Mouse (Mus musculus): ENCODE results near the gene Hmces. TPM values are rescaled to one million over a fixed set of nuclear protein-coding genes. Genes with fewer than 3 reads are reported as not detected.
"Not testable (repeated sequence)": the region's sequence is repeated elsewhere in the genome, so short reads cannot be mapped to it uniquely, and the experiment has no call there.

The Hmces gene
- polyA plus RNA-seq, 1 experiment from 2014 or later, result 81.9 TPM

DNA sequence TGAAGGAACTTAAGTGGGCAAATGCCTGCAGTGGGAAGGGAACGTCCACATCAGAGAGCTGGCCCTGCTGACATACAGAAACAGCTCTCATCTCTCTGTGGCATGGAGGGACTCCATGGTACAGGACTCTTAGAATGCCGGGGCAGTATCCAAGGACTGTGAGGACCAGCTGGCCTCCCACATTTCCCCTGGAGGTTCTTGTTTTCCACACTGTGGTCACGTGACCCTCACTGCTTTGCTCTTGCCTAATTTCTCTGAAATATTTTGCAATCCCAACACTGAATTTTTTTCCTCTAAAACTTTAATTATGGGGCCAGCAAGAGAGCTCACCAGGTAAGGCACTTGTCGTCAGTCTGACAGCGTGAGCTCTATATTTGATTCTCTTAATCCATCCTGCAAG is 21.3 kb downstream of the Hmces start:
- WGBS, result 94% methylated on average over 5 of the region's 5 CpGs
- H3K4me1 ChIP-seq, result peaks cover 6% of the 10 kb centered on the region
- no peak overlapping the region for H3K4me3 ChIP-seq
- H3K27ac ChIP-seq, result no peak overlapping the region
- no peaks in the 10 kb centered on the region for H3K27me3 ChIP-seq (ENCODE audit: low read depth, poor library complexity, severe bottlenecking)
- peaks cover 68% of the 10 kb centered on the region for H3K36me3 ChIP-seq
- DNase-seq (ENCODE audit: low spot score), result no peak
- no peaks in the 10 kb centered on the region for H3K9me3 ChIP-seq (replicated peaks)

DNA sequence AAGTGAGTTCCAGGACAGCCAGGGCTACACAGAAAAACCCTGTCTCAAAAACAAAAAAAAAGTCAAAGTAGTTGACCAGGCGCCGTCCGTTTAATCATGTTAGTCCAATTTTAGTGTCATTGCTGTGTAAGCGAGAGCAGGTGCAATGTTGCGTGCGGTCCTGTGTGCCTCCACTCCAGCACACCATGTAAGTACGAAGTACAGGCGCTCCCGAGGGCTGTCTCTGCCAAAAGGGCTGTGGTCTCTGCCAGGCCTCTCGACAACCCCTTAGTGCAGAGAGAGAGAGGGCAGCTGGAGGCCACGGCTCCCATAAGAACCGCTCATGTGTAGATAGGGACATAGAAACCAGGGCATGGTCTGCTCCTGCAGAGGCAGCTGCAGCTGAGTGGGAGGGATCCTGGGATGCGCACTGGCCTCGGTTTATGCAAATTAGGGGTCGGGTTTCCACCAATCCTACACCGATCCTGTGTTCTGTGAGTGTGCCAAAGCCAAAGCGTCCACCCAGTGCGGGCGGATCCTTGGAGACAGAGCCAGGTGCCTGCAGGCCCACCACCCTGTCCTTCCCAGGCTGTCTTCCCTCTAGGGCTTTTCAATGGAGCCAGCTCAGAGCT is 23.5 kb downstream of the Hmces start:
- Histone ChIP-seq H3K9me3 (replicated peaks) (no peaks in the 10 kb centered on the region), H3K36me3 (peaks cover 50% of the 10 kb centered on the region), H3K27ac (no peak overlapping the region), H3K27me3 (ENCODE audit: low read depth, poor library complexity, severe bottlenecking) (no peaks in the 10 kb centered on the region), H3K4me1 (peaks cover 6% of the 10 kb centered on the region), H3K4me3 (no peak overlapping the region)
- peak; percentile 56 for DNase-seq (ENCODE audit: low spot score)
- 48% methylated on average over 19 of the region's 19 CpGs for WGBS

DNA sequence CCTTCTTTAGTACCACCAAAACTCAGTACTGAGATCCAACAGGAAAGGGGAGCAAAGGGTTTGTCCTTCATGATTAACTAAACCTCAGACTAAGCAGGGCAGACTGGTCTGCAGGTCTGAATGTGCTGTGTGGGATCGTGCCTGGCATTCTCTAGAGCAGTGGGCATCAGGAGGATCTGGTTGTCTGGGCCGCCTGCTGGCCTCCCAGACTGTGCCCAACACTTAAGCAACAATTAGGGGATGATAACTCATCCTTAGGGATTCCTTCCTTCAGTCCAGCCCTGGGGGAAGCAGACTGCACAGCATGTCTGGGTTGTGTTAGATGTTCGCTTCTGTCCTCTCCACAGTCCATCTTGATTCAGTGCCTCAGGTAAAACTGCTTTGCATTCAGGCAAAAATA is 25.2 kb downstream of the Hmces start:
- Histone ChIP-seq H3K9me3 (replicated peaks) (no peaks in the 10 kb centered on the region), H3K4me1 (peaks cover 6% of the 10 kb centered on the region), H3K4me3 (no peak overlapping the region), H3K27me3 (ENCODE audit: low read depth, poor library complexity, severe bottlenecking) (no peaks in the 10 kb centered on the region), H3K36me3 (peaks cover 33% of the 10 kb centered on the region), H3K27ac (no peak overlapping the region)
- 94% methylated on average over 3 of the region's 3 CpGs for whole genome bisulfite sequencing
- no peak for DNase-seq (ENCODE audit: low spot score)

DNA sequence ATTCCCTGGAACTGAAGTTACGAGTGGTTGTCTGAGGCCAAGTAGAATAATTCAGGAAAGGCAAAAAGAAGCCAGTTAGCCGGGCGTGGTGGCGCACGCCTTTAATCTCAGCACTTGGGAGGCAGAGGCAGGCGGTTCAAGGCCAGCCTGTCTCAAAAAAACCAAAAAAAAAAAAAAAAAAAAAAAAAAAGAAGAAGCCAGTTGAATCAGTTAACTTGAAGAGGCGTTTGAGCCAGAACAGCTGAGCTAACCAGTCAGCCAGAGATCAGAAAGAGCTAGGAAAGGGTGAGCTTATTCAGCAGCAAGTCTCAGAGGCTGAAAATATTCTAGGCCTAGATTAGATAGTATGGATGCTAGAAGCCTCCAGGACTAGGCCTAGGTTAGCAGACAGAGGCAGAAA is 28.4 kb downstream of the Hmces start:
- Histone ChIP-seq H3K4me3 (no peak overlapping the region), H3K36me3 (peaks cover 3% of the 10 kb centered on the region; the same call in 1 of the 2 replicates), H3K27ac (no peak overlapping the region), H3K4me1 (peaks cover 5% of the 10 kb centered on the region), H3K27me3 (ENCODE audit: low read depth, poor library complexity, severe bottlenecking) (no peaks in the 10 kb centered on the region), H3K9me3 (replicated peaks) (no peaks in the 10 kb centered on the region)
- DNase-seq (ENCODE audit: low spot score), result no peak
- 87% methylated on average over 7 of the region's 7 CpGs for WGBS

DNA sequence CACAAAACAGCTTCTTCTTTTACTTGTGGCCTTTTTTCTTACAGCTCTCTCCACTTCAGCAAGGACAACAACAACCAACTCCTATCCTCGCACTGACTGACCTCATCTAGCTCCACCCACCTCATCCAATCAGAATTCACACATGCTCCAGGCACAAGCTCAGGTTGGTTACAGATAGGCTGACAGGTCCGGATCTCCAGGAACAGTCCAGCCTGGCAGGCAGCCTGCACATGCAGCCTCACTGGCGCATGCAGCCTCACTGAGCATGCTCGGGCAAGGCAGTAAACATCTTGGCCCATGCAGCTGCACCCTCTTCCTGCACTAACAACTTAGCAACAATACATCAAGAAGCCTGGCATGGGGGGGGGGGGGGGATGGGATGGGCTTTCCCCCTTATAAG is 48.7 kb downstream of the Hmces start:
- H3K4me1 ChIP-seq; H3K27me3 ChIP-seq (ENCODE audit: low read depth, poor library complexity, severe bottlenecking); H3K9me3 ChIP-seq (replicated peaks); H3K36me3 ChIP-seq; DNase-seq (ENCODE audit: low spot score); H3K4me3 ChIP-seq; H3K27ac ChIP-seq: not testable (repeated sequence)
- WGBS, result 72% methylated on average over 4 of the region's 4 CpGs

DNA sequence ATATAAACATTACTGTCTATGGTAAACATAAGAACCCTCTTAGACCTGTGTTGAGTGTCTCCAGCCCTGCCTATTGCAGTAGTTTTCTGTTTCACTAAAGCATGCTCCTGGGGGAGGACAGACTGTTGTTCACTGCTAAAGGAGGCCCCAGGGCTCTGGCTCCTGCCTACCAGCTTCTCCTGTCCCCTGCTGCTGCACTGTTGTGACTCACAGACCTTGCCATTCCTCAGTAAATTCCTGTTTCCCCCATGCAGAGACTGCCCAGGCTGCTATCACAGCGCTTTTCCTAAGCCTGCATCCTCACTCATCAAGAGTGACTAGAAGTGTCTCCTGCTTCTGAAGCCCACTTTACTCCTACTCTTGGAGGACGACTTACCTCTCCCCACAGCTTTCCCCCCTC is 56.3 kb downstream of the Hmces start:
- whole genome bisulfite sequencing, result 25% methylated on average over 2 of the region's 2 CpGs
- H3K9me3 ChIP-seq (replicated peaks), result no peaks in the 10 kb centered on the region

DNA sequence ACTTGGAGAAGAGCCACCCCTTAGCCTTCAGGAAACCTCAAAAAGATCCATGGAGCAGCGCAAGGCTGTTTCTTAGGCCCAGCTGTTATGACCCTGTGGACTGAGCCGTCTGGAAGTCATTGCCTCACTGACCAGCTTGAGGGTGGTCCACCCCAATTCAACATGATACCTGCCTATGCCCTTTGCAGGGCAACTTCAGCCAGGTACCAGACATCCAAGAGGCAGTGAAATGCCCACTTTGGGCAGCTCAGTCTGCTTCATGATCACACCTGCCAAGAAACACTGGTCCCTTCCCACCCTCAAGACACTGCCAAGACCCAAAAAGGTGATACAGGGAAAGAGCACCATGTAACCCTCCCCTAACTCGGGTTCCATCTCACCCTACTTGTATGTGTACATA is 66.0 kb downstream of the Hmces start:
- peak; percentile 46 for DNase-seq (ENCODE audit: low spot score)
- 65% methylated on average over 3 of the region's 3 CpGs for WGBS

More for the DNA sequence above, 56.3 kb downstream of the Hmces start:
- Histone ChIP-seq H3K4me1 (no peaks in the 10 kb centered on the region), H3K27ac (no peak overlapping the region), H3K4me3 (no peak overlapping the region), H3K27me3 (ENCODE audit: low read depth, poor library complexity, severe bottlenecking) (no peaks in the 10 kb centered on the region), H3K36me3 (no peaks in the 10 kb centered on the region)
- DNase-seq (ENCODE audit: low spot score), result no peak

DNA sequence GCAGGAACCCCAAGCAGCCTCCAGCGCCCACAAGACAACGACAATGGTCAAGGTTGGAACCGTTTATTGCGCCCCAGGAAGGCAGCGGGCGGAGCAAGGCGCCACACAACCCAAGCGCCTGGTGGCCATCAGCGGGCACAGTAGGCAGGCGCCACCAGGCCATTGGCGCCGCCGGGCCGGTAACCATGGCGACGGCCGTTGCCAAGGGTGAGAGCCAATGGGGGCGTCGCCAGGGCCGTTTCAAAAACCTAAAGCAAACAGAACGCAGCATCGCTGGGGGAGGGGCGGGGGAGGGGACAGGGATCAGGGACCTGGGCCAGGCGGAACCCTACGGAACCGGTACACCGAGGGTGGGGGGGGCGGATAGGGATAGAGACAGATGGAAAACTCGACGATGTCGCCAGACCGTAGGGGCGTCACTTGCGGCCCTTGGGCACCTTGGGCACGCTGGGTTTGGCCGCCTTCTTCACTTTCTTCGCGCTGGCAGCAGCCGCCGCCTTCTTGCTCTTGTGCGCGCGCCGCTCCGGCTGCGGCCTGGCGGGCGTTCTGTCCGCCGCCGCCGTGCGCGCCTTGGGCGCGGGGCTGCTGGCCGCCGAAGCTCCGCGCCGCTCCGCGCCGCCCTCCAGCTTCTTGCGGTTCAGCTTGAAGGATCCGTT is 66.8 kb downstream of the Hmces start:
- peak overlapping the region; percentile 98 for H3K4me3 ChIP-seq
- under 1% methylated on average over 66 of the region's 66 CpGs for WGBS

More for the DNA sequence above, 66.0 kb downstream of the Hmces start:
- Histone ChIP-seq H3K4me1 (peaks cover 24% of the 10 kb centered on the region), H3K4me3 (peak overlapping the region; percentile 98), H3K9me3 (replicated peaks) (no peaks in the 10 kb centered on the region), H3K27me3 (ENCODE audit: low read depth, poor library complexity, severe bottlenecking) (no peaks in the 10 kb centered on the region), H3K27ac (peak overlapping the region; percentile 99), H3K36me3 (peaks cover 25% of the 10 kb centered on the region)

DNA sequence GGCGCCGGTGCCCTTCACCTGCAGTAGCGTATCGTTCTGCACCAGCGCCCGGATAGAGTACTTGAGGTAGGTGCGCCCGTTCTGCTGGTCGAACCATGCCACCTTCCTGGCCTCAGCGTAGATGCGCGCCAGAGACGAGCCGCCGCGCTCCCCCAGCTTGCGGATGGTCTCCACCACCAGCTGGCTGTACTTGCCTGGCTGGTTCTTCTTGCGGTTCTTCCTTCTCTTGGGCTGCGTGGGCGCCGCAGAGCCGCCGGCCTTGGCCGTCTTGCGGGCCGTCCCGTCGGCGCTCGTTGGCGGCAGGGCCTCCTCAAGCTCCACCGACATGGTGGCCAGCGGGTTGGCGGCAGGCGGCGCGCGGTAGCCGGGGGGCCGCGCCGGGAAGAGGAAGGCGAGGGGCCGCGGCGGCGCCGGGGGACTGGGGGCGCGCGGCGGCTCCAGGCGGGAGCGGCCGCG is 67.3 kb downstream of the Hmces start:
- Histone ChIP-seq H3K4me3 (peak overlapping the region; percentile 98), H3K36me3 (peaks cover 37% of the 10 kb centered on the region), H3K27ac (peak overlapping the region; percentile 99), H3K27me3 (ENCODE audit: low read depth, poor library complexity, severe bottlenecking) (no peaks in the 10 kb centered on the region), H3K9me3 (replicated peaks) (no peaks in the 10 kb centered on the region), H3K4me1 (peaks cover 24% of the 10 kb centered on the region)
- WGBS, result under 1% methylated on average over 52 of the region's 56 CpGs
- DNase-seq (ENCODE audit: low spot score), result peak; percentile 77

More for the DNA sequence above, 66.8 kb downstream of the Hmces start:
- Histone ChIP-seq H3K27me3 (ENCODE audit: low read depth, poor library complexity, severe bottlenecking) (no peaks in the 10 kb centered on the region), H3K9me3 (replicated peaks) (no peaks in the 10 kb centered on the region), H3K36me3 (peaks cover 33% of the 10 kb centered on the region), H3K27ac (peak overlapping the region; percentile 99), H3K4me1 (peaks cover 24% of the 10 kb centered on the region)
- DNase-seq (ENCODE audit: low spot score), result peak; percentile 97

DNA sequence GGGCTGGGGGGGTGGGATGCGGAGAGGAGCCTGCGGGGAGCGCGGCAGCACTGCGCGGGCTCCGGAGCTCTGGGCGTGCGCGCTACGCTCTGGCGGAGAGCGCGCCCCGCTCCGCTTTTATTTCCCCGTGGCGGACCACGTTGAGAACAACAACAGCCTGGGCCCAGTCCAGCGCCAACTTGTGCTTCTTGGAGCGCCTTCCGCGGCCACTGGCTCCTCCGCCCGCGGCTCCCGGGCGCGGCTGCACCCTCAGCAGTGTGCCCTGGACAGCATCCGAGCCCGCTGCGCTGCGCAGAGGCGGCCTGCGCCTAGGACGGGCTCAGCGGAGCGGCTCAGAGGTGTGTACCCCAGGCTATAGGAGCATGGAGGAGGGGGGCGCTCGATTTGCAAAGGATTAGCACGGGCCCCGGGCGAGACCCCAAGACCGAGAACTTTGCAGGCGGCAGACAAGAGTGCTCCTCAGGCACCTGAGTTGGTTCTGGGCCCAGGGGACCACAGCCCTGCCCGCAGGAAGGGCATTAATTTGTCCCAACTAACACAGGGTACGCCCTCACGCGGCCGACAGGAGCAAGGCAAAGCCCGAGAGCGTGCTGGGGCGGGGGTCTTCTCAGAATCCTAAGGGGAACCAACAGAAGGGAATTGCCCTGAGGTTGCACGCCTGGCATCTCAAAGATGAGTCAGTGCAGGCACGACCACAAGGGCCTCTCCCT is 68.0 kb downstream of the Hmces start, which contains the start of gene H1fx:
H1fx (minus strand) TSS at position 91 of the 710 bp plus-strand sequence.
- Histone ChIP-seq H3K4me1 (peaks cover 24% of the 10 kb centered on the region), H3K27ac (peak within 1 kb of the TSS; percentile 99), H3K4me3 (peak within 1 kb of the TSS; percentile 98), H3K27me3 (ENCODE audit: low read depth, poor library complexity, severe bottlenecking) (no peaks in the 10 kb centered on the region), H3K36me3 (peaks cover 42% of the 10 kb centered on the region), H3K9me3 (replicated peaks) (no peaks in the 10 kb centered on the region)
- under 1% methylated on average over 52 of the region's 55 CpGs for WGBS
- DNase-seq (ENCODE audit: low spot score), result peak; percentile 91

DNA sequence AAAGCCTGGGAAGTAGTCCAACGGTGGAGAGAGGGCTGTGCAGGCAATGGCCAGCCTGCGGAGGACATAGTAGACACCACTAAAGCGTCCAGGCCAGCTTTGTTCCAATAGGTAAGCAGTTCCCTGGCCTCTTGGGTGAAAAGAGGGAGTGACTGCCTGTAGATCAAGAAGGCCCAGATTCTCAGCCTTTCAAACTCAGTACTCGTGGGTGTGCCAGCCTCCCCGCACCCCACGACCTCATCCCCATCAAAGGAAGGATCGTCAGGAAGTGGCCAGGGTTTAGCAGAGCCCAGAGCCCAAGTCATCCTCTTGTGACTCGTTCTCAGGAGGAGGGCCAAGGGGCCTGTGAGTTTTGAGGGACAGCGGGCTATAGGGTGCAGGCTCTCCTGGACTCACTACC is 68.8 kb downstream of the Hmces start:
- 74% methylated on average over 9 of the region's 9 CpGs for WGBS
- Histone ChIP-seq H3K27ac (peak overlapping the region; percentile 99), H3K9me3 (replicated peaks) (no peaks in the 10 kb centered on the region), H3K36me3 (peaks cover 50% of the 10 kb centered on the region), H3K4me3 (peak overlapping the region; percentile 98), H3K27me3 (ENCODE audit: low read depth, poor library complexity, severe bottlenecking) (no peaks in the 10 kb centered on the region), H3K4me1 (peaks cover 24% of the 10 kb centered on the region)
- DNase-seq (ENCODE audit: low spot score), result no peak
